Mouse (Mus musculus): Measurements from ENCODE around the gene Myrip. TPM values are rescaled to one million over a fixed set of nuclear protein-coding genes. Genes with fewer than 3 reads are reported as not detected.
A peak's percentile ranks its signal among the peaks of the same experiment; 100 is the strongest.

Gene Myrip
- polyA plus RNA-seq, 1 experiment from 2014 or later = 3.6 TPM

DNA sequence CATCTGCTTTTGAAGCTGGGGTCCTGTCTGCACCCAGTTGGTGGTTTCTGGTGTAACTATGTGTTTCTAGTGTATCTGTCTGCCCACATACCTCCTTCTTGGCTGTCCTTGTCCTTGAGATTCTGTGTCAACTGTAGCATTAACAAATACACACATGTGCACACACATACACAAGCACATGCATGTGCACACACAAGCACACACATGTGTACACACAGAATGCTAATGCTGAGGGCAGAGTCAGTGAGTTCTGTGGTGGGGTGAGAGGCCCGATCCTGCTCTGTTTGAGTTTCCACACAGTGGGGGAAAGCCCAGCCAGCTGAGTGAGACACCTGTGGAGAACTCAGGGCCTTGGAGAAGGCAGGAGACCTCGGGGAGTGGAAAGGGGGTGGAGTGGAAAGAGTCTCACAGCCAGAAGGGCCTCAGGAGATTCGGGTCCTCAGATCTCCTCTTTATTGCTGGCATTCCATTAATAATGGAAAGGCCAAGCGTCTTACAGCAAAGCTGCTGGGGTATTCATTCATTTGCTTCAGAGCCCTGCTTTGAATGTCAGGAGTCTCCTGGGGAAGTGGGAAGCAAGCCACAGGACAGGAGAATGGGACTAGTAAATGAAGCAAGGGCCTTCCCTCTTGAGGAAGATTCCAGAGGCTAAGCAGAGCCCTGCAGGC lies 41.9 kb downstream of the Myrip start:
- 30% methylated on average over 4 of the region's 4 CpGs for WGBS
- ATAC-seq (ENCODE audit: low read depth) = no peak
- Histone ChIP-seq H3K9me3 (no peaks in the 10 kb centered on the region), H3K4me3 (no peak overlapping the region), H3K9ac (no peak overlapping the region; the same call in 1 of the 2 replicates), H3K4me2 (no peak overlapping the region), H3K27ac (replicated peaks) (peak overlapping the region; percentile 28; the same call in 1 of the 2 replicates), H3K36me3 (no peaks in the 10 kb centered on the region), H3K4me1 (replicated peaks) (peaks cover 30% of the 10 kb centered on the region), H3K27me3 (no peaks in the 10 kb centered on the region)

DNA sequence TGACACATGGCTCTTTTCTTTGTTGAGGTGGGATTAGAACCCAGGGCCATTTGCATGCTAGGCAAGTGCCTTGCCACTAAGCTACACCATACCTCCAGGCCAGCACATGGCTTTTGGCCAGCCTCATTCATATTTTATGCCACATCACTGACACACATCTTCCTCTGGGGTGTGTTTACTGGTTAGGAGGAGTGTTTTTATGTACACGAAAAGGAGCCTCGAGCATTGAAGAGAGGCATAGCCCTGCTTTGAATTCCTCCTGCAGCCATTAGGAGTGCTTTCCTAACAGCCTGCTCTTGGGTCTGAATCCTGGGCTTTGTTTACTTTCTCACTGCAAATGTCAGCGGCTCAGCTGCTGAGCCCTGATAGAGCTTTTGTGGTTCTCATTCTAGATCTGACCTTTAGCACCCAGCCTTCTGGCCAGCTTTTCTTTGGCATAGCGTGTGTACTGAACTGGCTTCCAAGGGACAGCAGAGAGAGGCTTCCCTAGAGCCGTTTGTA lies 44.4 kb downstream of the Myrip start:
- WGBS = 28% methylated on average over 5 of the region's 5 CpGs
- ATAC-seq (ENCODE audit: low read depth) = peak; percentile 64
- Histone ChIP-seq H3K4me2 (no peak overlapping the region), H3K27me3 (no peaks in the 10 kb centered on the region), H3K4me1 (replicated peaks) (peaks cover 47% of the 10 kb centered on the region), H3K9ac (0 out of 2 replicates have a peak overlapping the region, but pooled peaks have one; percentile 1), H3K4me3 (no peak overlapping the region), H3K9me3 (no peaks in the 10 kb centered on the region), H3K27ac (replicated peaks) (peak overlapping the region; percentile 85), H3K36me3 (no peaks in the 10 kb centered on the region)

DNA sequence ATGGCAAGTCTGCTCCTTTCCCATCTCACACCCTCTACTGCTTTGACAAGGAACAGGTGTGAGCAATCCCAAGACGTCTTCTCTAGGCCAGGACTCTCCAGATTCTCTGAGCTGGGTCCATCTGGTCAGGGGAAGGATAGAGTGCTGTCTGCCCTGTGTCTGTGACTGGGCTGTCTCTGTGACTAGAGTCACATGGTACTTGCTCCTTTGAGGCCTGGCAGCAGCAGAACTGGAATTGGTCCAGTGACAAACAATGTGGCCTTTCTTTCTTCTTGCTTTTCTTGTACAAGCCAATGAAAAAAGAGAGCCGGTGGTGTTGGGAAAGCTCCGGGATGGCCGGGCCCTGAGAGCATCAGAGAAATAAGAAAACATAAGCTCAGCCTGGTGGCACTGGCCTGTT lies 47.8 kb downstream of the Myrip start:
- Histone ChIP-seq H3K9me3 (no peaks in the 10 kb centered on the region), H3K4me2 (no peak overlapping the region), H3K9ac (no peak overlapping the region), H3K4me3 (no peak overlapping the region), H3K27ac (replicated peaks) (peak overlapping the region; percentile 71), H3K36me3 (no peaks in the 10 kb centered on the region), H3K27me3 (no peaks in the 10 kb centered on the region), H3K4me1 (replicated peaks) (peaks cover 44% of the 10 kb centered on the region)
- peak; percentile 54; the same call in 1 of the 2 replicates for ATAC-seq (ENCODE audit: low read depth)
- 39% methylated on average over 4 of the region's 4 CpGs for WGBS

DNA sequence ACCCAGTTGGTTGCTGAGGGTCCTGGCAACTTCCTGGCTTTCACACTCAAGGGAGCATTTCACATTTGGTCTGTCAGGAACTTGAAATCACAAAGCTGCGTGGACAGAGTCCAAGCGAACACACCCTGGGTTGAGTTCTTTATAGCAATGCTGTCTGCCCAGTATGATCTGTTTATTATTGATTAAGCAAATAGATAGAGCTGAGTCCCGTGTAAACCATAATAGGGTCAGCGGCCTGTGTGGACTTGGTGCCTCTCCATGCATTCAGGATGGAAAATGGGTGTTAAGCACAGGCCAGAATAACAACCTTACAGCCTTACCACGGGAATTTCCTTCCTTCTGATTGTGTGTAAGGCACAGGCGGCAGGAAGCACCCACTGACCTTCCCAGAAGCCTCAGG lies 49.0 kb downstream of the Myrip start:
- H3K36me3 ChIP-seq = no peaks in the 10 kb centered on the region
- no peak overlapping the region for H3K4me3 ChIP-seq
- no peak overlapping the region for H3K9ac ChIP-seq
- WGBS = 59% methylated on average over 6 of the region's 6 CpGs
- ATAC-seq (ENCODE audit: low read depth) = no peak
- H3K4me2 ChIP-seq = no peak overlapping the region
- H3K27ac ChIP-seq (replicated peaks) = no peak overlapping the region
- H3K4me1 ChIP-seq (replicated peaks) = peaks cover 38% of the 10 kb centered on the region
- H3K27me3 ChIP-seq = no peaks in the 10 kb centered on the region
- H3K9me3 ChIP-seq = no peaks in the 10 kb centered on the region

DNA sequence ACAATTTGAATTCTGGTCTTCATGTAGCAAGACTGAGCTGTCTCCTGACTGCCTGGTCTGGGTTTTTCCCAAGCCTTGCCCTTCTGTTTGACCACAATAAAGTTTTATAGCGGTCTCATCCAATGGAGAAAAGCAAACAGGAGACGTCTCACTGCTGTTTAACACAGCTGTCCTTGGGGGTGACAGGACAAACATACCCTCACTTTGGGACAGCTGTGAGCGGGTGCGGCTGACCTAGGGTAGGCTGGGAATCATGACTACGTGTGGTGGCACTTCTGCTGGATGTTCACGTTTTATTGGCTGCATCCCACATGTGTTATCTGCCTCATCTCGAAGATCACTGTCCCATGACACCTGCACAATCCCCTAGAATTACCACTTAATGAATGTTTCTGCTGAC lies 49.7 kb downstream of the Myrip start:
- Histone ChIP-seq H3K27me3 (no peaks in the 10 kb centered on the region), H3K27ac (replicated peaks) (no peak overlapping the region), H3K4me1 (replicated peaks) (peaks cover 31% of the 10 kb centered on the region), H3K36me3 (no peaks in the 10 kb centered on the region), H3K9ac (no peak overlapping the region), H3K9me3 (no peaks in the 10 kb centered on the region), H3K4me2 (no peak overlapping the region), H3K4me3 (no peak overlapping the region)
- 26% methylated on average over 7 of the region's 7 CpGs for WGBS
- ATAC-seq (ENCODE audit: low read depth) = no peak

DNA sequence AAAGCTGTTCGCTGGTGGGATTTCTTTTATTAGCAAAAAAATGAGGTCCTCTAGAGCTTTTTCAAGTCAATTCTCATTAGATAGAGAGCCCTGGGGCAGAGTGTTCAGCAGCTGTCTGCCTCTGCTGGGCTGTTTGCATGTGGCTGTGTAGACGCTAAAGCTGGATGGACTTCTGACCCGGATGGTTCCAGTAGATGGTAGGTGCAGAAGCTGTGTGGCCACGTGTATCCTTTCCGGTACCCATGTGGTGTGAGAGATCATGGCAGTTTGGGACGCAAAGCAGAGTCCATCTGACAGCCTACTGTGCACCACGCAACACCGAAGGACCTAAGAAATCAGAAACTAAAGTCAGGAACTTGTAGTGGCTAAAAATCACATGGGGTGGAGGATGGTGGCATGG lies 50.2 kb downstream of the Myrip start:
- Histone ChIP-seq H3K4me3 (no peak overlapping the region), H3K9ac (no peak overlapping the region), H3K9me3 (no peaks in the 10 kb centered on the region), H3K4me2 (no peak overlapping the region), H3K4me1 (replicated peaks) (peaks cover 27% of the 10 kb centered on the region), H3K27ac (replicated peaks) (no peak overlapping the region), H3K36me3 (no peaks in the 10 kb centered on the region), H3K27me3 (no peaks in the 10 kb centered on the region)
- no peak for ATAC-seq (ENCODE audit: low read depth)
- WGBS = 78% methylated on average over 8 of the region's 8 CpGs

DNA sequence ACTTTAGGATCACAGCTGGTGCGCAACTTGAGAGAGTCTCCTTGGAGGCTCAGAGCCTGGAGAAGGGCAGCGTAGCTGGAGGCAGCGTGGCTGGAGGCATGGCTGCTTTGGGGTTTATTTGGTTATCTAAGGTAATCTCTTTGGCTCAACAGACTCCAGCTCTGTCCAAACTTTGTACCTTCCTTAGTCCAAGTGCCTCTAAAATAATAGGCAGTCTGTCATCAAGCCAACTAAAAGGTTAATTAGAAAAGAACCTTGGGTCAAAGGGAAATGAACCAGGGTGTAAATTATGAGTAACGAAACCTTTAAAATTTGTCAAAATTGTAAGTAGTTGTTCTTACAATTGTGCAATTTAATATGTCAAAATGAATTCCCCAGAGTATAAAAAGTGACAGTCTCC lies 51.7 kb downstream of the Myrip start:
- Histone ChIP-seq H3K9me3 (no peaks in the 10 kb centered on the region), H3K4me3 (no peak overlapping the region), H3K36me3 (no peaks in the 10 kb centered on the region), H3K4me2 (no peak overlapping the region), H3K27me3 (no peaks in the 10 kb centered on the region), H3K27ac (replicated peaks) (no peak overlapping the region), H3K4me1 (replicated peaks) (peaks cover 26% of the 10 kb centered on the region), H3K9ac (no peak overlapping the region)
- no peak for ATAC-seq (ENCODE audit: low read depth)
- WGBS = 88% methylated on average over 4 of the region's 4 CpGs

DNA sequence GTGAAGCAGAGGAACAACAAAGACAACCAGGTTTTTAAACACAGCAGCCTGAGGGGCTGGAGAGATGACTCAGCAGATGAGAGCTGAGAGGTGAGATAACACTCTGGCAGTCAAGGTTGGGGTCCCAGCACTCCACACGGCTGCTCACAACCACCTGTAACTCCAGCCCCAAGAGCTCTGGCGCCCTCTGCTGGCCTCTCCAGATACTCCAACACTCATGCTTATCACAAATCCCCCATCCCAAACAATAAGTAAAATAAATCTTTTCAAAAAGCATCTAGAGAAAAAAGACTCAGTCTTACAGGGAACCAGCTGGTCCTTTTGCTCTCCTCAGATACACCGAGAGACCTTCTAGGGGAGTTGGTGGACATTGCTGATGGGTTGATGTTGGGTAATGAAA lies 52.7 kb downstream of the Myrip start:
- Histone ChIP-seq H3K4me2 (no peak overlapping the region), H3K36me3 (no peaks in the 10 kb centered on the region), H3K9ac (no peak overlapping the region), H3K4me1 (replicated peaks) (peaks cover 23% of the 10 kb centered on the region), H3K4me3 (no peak overlapping the region), H3K27me3 (no peaks in the 10 kb centered on the region), H3K27ac (replicated peaks) (no peak overlapping the region), H3K9me3 (no peaks in the 10 kb centered on the region)
- 71% methylated on average over 3 of the region's 3 CpGs for WGBS
- no peak for ATAC-seq (ENCODE audit: low read depth)

DNA sequence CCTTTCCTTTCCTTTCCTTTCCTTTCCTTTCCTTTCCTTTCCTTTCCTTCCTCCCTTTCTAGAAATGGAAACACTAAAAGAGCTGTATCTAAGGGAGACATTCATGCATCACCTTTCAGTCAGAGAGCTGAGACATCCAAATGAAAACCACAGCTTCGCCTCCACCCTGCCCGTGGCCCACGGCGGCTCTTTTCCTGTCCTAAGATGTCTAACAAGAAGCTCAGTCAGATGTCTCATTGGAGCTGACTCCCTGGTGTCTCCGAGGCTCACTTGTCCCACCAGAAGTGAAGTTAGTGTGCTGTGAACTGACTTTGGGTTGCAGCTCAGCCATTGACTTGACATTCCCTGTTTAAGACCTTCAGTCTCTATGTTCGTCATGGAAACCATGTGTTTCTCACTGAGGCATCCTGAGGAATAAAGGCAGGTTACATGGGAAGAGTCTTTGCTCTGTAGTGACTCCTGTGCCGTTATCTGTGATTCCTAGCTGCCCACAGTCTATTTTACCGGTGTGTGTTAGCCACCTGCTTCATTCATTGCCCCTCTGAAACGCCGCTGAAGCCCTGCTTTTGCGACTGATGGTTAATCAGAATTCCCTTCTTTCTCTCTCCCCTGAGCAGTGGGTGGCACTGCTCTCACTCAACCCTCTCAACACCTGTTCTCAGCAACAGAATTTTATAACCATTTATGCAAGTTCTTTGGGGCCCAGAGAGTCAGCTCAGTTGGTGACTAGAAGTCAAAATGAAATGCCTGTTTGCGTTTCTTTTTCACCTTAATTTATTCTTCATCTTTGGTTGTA lies 53.4 kb downstream of the Myrip start:
- no peak overlapping the region for H3K4me3 ChIP-seq
- H3K4me2 ChIP-seq = no peak overlapping the region
- H3K27ac ChIP-seq (replicated peaks) = no peak overlapping the region
- H3K9ac ChIP-seq = no peak overlapping the region
- ATAC-seq (ENCODE audit: low read depth) = no peak
- WGBS = 83% methylated on average over 12 of the region's 12 CpGs
- peaks cover 20% of the 10 kb centered on the region for H3K4me1 ChIP-seq (replicated peaks)
- H3K36me3 ChIP-seq = no peaks in the 10 kb centered on the region
- no peaks in the 10 kb centered on the region for H3K9me3 ChIP-seq
- no peaks in the 10 kb centered on the region for H3K27me3 ChIP-seq

DNA sequence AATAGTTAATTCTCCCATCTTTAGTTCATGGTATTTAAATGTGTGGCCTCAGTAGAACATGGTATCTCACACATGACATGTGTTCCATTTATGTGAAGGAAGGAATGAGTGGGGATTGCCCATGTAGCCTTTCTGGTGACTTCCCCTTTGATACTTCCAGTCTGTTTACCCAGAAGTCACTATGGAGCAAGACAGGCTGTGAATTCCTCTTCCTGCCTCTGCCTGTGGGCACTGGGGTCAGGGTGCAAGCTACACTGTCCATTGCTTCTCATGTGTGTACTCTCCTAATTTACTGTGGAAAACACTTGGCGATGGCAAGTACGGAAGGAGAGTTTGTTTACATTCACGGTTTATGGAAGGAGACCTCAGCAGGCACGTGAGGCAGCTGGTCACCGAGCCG lies 55.2 kb downstream of the Myrip start:
- H3K4me1 ChIP-seq (replicated peaks) = peaks cover 19% of the 10 kb centered on the region
- H3K27me3 ChIP-seq = no peaks in the 10 kb centered on the region
- H3K36me3 ChIP-seq = no peaks in the 10 kb centered on the region
- H3K4me2 ChIP-seq = no peak overlapping the region
- ATAC-seq (ENCODE audit: low read depth) = no peak
- no peaks in the 10 kb centered on the region for H3K9me3 ChIP-seq
- H3K27ac ChIP-seq (replicated peaks) = no peak overlapping the region
- H3K9ac ChIP-seq = no peak overlapping the region
- 90% methylated on average over 6 of the region's 6 CpGs for WGBS
- H3K4me3 ChIP-seq = no peak overlapping the region

DNA sequence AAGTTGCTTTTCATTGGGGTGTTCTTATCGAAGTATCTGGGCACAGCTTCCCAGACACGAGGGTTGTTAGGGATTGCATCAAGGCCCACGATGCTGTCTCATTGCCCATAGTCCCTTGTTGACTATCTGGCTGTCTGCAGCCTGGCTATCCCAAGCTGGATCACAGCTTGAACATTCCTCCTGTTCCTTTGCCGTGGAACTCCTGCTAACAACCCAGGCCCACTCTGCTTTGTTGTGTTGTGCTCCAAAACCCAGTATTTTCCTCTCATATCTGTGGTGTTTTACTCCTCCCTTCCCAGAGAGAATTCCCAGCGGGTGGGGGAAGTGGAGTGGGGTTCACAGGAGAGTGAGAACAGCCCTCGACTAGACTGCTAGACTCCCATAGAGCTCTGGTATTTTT lies 56.7 kb downstream of the Myrip start:
- no peak overlapping the region for H3K27ac ChIP-seq (replicated peaks)
- no peak overlapping the region for H3K9ac ChIP-seq
- no peak for ATAC-seq (ENCODE audit: low read depth)
- no peaks in the 10 kb centered on the region for H3K36me3 ChIP-seq
- H3K4me1 ChIP-seq (replicated peaks) = peaks cover 17% of the 10 kb centered on the region
- no peaks in the 10 kb centered on the region for H3K9me3 ChIP-seq
- WGBS = 77% methylated on average over 6 of the region's 6 CpGs
- no peak overlapping the region for H3K4me3 ChIP-seq
- H3K4me2 ChIP-seq = no peak overlapping the region
- no peaks in the 10 kb centered on the region for H3K27me3 ChIP-seq

DNA sequence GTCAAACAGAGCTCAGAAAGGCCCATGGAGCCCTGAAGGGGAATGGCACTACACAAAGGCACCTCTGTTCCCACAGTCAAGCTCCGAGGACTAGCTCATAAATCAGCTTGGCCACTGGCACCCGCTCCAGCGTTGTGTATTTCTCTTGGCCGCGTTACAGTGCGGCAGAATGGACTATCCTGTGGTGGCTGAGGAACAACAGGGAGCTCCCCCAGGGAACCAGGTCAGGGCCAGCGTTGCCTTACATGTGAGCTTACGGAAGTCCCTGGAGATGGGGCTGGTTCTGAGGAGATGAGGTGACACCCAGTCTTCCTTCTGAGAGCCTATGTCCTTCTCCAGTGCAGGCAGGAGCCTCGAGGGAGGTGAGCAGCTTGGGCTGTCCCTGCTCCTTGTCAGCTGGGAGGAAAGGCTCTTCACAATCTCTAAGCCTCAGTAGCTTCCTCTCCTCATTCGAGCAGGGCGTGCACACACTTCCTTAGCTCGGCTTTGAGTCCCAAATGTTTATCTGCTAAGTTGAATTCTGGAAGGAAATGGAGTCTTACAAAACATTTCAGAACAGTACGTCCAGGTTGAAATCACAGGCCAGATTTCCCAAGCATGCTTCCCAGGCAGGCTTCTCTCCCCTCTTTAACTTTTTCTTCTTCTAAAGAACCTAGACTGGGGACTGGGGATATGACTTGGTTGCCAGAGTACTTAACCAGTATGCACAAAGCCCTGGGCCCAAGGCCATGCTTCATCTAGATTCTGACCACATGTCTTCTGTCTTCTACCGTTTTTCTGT lies 59.3 kb downstream of the Myrip start:
- peak; percentile 83 for ATAC-seq (ENCODE audit: low read depth)
- H3K27ac ChIP-seq (replicated peaks) = peak overlapping the region; percentile 77

More for the DNA sequence above, 59.3 kb downstream of the Myrip start:
- peaks cover 17% of the 10 kb centered on the region for H3K4me1 ChIP-seq (replicated peaks)
- H3K27me3 ChIP-seq = no peaks in the 10 kb centered on the region
- no peaks in the 10 kb centered on the region for H3K9me3 ChIP-seq
- H3K9ac ChIP-seq = no peak overlapping the region
- H3K4me2 ChIP-seq = no peak overlapping the region
- H3K4me3 ChIP-seq = no peak overlapping the region
- WGBS = 30% methylated on average over 14 of the region's 14 CpGs
- H3K36me3 ChIP-seq = no peaks in the 10 kb centered on the region
